Mouse (Mus musculus) liver, postnatal 0 days (tissue): Measurements from ENCODE around the gene Top1. TPM values are rescaled to one million over a fixed set of nuclear protein-coding genes. Genes with fewer than 3 reads are reported as not detected.
A peak's percentile ranks its signal among the peaks of the same experiment; 100 is the strongest.

ENCODE experiments used
- ATAC-seq: fragments of 200-750 bp; cut with Nextera tagmentation; 2 replicates; pipeline ENCODE4 v1.8.0; 2017; ENCODE audit warnings: mild to moderate bottlenecking, moderate library complexity
- DNase-seq: peaks from one replicate; pipeline ENCODE4 v3.0.0-alpha.2; 2016
- H3K27ac ChIP-seq: fragments of 300-500 bp; sonication (generic); 2 replicates; pipeline ENCODE4 v1.5.1; 2014; ENCODE audit warnings: antibody characterized with exemption, moderate library complexity, mild to moderate bottlenecking, low read depth
- H3K27me3 ChIP-seq: fragments of 300-500 bp; sonication (generic); 2 replicates; pipeline ENCODE4 v1.6.1; 2014; ENCODE audit warnings: low read length, control low read depth, mixed read lengths; ENCODE audit not compliant: insufficient read depth
- H3K36me3 ChIP-seq: fragments of 300-500 bp; sonication (generic); replicated peaks from 2 replicates; pipeline ENCODE4 v1.6.1; 2014; ENCODE audit warnings: mild to moderate bottlenecking, control low read depth, low read length, moderate library complexity, mixed read lengths; ENCODE audit not compliant: insufficient read depth
- H3K4me1 ChIP-seq: fragments of 300-500 bp; sonication (generic); 2 replicates; pipeline ENCODE4 v1.6.1; 2014; ENCODE audit warnings: antibody characterized with exemption, mild to moderate bottlenecking, control low read depth; ENCODE audit not compliant: insufficient read depth
- H3K4me2 ChIP-seq: fragments of 300-500 bp; sonication (generic); 2 replicates; pipeline ENCODE4 v1.6.1; 2014; ENCODE audit warnings: low read depth, mild to moderate bottlenecking, low read length, moderate library complexity, mixed read lengths
- H3K4me3 ChIP-seq: fragments of 300-500 bp; sonication (generic); 2 replicates; pipeline ENCODE4 v1.5.1; 2014; ENCODE audit warnings: low read depth, low read length
- H3K9ac ChIP-seq: fragments of 300-500 bp; sonication (generic); replicated peaks from 2 replicates; pipeline ENCODE4 v1.6.1; 2014; ENCODE audit warnings: mild to moderate bottlenecking, moderate library complexity
- H3K9me3 ChIP-seq: fragments of 300-500 bp; sonication (generic); 2 replicates; pipeline ENCODE4 v1.6.1; 2016; ENCODE audit warnings: mild to moderate bottlenecking, control low read depth, low read length, mixed read lengths
- CTCF ChIP-seq: sonication (generic); IDR thresholded peaks from 2 replicates; pipeline ENCODE4 v1.5.1; 2016; ENCODE audit warnings: antibody characterized with exemption, low read depth
- EP300 ChIP-seq: IDR thresholded peaks from 2 replicates; pipeline ENCODE4 v1.6.1; 2016; ENCODE audit warnings: antibody characterized with exemption, low read depth, mild to moderate bottlenecking
- WGBS: fragments of 180-500 bp; shearing (Covaris S2); extraction: QIAGEN DNeasy Blood & Tissue Kit; methylation state at CpG from one replicate; pipeline ENCODE4 v1.1.7; 2014; ENCODE audit not compliant: insufficient replicate concordance; 5-methylcytosine and 5-hydroxymethylcytosine counted together
- polyA plus RNA-seq: library from polyadenylated mRNA; unstranded; fragments of >200 nt; fragmentation: Nextera tagmentation; extraction: Ambion mirVana; gene quantifications from 2 replicates; pipeline ENCODE4 v1.2.1, GENCODE M21; 2015

Top1 gene
- polyA plus RNA-seq, 1 experiment from 2014 or later = 30.5 TPM

DNA sequence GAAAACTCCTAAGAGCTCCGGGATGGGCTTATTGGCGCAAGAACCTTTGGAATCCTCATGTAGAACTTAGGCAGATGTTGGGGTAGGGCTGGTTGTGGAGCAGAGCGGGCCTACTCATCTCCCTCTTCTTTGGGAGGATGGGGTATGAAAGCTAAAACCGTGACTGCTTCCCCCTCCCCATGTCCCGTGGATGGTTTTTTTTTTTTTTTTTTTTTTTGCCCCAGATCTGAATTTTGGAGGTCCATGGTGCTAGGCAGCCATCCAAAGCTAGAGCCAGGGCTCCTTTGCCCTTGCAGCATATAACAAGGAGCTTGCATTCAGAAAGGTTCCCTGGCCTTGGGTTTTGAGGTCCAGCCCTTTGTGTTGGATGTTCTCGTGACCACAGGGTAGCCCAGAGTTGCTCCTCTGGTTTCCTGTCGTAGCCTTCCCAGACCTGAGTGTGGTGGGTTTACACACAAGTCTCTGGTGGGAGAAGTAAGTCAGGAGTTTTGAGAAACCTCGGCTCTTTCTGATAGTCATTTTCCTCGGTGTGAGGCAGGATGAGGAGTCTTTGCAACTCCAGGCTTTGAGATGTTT is 86.8 kb downstream of the Top1 start:
- H3K36me3 ChIP-seq = no peaks in the 10 kb centered on the region

DNA sequence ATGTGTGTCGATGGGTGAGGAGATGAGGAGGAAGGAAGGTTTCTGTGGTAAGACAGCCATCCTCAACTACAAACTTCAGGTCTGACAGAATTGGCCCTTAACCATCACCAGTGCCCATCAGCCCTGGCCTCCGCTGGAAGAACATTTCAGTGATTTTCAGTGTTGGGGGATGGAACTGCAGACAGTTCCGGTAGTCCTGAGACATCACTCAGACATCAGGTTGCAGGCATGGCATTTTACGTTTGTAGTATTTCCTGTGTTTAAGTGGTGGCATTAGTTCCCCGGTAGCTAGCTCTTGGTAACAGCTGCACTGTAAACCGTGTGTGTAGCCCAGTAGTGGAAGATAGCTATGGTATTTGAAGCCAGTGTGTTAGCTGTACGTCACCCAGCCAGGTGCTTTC is 87.4 kb downstream of the Top1 start:
- Histone ChIP-seq H3K4me2 (peak overlapping the region; percentile 96), H3K27me3 (peaks cover 11% of the 10 kb centered on the region; the same call in 1 of the 2 replicates), H3K4me3 (peak overlapping the region; percentile 86; the same call in 1 of the 2 replicates), H3K27ac (no peak overlapping the region), H3K4me1 (peaks cover 48% of the 10 kb centered on the region), H3K9ac (peak overlapping the region; percentile 79; the same call in 1 of the 2 replicates), H3K9me3 (no peaks in the 10 kb centered on the region), H3K36me3 (no peaks in the 10 kb centered on the region)
- ATAC-seq (no peak), DNase-seq (no peak)
- no peak for TF ChIP-seq CTCF
- no peak for TF ChIP-seq EP300
- 33% methylated on average over 7 of the region's 7 CpGs for WGBS

More for the DNA sequence above, 86.8 kb downstream of the Top1 start:
- no peak for DNase-seq
- Histone ChIP-seq H3K4me3 (peak overlapping the region; percentile 86), H3K27ac (peak overlapping the region; percentile 83), H3K4me1 (peaks cover 48% of the 10 kb centered on the region), H3K9ac (peak overlapping the region; percentile 79), H3K27me3 (peaks cover 11% of the 10 kb centered on the region; the same call in 1 of the 2 replicates), H3K4me2 (peak overlapping the region; percentile 96), H3K9me3 (no peaks in the 10 kb centered on the region)
- no peak for ATAC-seq
- TF ChIP-seq EP300 (no peak), CTCF (no peak)
- WGBS = 20% methylated on average over 8 of the region's 9 CpGs

DNA sequence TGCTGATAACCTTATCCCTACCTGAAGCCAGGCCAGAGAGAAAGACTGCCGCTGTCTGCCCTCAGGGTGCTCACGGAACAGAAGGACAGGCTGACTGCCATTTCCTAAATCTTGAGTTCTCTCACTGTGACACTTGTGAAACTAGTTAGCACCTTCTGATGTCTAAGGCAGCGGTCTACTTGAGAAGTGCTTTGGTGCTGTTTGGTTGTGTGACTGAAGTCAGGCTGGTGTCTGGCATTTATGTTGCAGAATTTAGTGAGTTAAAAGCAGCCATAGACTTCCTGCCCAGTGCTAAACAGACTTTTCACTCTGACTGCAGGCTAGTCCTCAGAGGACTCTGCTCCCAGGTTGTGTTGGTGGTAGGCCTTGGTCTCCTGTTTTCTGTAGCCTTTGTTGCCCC is 88.6 kb downstream of the Top1 start:
- Histone ChIP-seq H3K4me3 (no peak overlapping the region), H3K9me3 (no peaks in the 10 kb centered on the region), H3K9ac (no peak overlapping the region; the same call in 1 of the 2 replicates), H3K27ac (no peak overlapping the region), H3K4me1 (peaks cover 55% of the 10 kb centered on the region), H3K36me3 (no peaks in the 10 kb centered on the region), H3K4me2 (no peak overlapping the region), H3K27me3 (peaks cover 11% of the 10 kb centered on the region; the same call in 1 of the 2 replicates)
- ATAC-seq (no peak), DNase-seq (no peak)
- TF ChIP-seq EP300 = no peak
- TF ChIP-seq CTCF = no peak
- 77% methylated on average over 3 of the region's 3 CpGs for WGBS

DNA sequence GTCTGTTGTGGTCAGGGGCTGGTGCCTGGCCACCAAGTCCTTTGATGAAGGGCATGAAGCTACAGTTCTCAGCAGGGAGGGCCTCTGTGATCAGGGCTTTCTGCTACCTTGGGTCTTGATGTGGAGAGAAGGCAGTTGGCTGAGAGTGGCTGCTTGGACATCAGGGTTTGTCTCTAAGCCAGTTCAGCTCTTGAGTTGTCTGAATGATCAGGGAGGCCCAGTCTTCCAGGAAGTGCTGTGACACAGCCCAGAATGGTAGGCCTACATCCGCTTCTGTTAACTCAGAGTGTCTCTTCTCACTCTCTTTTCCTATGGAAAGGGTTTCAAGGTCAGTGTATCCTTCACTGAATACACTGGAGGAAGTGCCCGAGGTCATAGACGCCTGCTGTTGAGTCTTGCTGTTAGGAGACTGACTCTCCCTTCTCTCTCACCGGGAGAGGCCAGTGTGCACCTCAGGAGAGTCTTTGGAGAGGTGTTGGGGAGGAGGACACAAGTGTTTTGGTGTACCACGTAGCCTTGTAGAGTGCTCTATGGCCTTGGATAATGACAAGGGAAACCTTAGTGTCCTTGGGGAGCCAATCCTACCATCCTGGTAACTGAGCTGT is 90.1 kb downstream of the Top1 start:
- ATAC-seq = no peak
- H3K27me3 ChIP-seq = peaks cover 9% of the 10 kb centered on the region; the same call in 1 of the 2 replicates
- H3K4me3 ChIP-seq = no peak overlapping the region
- TF ChIP-seq EP300 (no peak), CTCF (no peak)
- no peak overlapping the region for H3K9ac ChIP-seq
- WGBS = 71% methylated on average over 5 of the region's 5 CpGs
- H3K4me1 ChIP-seq = peaks cover 52% of the 10 kb centered on the region
- H3K9me3 ChIP-seq = no peaks in the 10 kb centered on the region
- H3K36me3 ChIP-seq = no peaks in the 10 kb centered on the region
- H3K27ac ChIP-seq = no peak overlapping the region
- H3K4me2 ChIP-seq = no peak overlapping the region
- DNase-seq = no peak

DNA sequence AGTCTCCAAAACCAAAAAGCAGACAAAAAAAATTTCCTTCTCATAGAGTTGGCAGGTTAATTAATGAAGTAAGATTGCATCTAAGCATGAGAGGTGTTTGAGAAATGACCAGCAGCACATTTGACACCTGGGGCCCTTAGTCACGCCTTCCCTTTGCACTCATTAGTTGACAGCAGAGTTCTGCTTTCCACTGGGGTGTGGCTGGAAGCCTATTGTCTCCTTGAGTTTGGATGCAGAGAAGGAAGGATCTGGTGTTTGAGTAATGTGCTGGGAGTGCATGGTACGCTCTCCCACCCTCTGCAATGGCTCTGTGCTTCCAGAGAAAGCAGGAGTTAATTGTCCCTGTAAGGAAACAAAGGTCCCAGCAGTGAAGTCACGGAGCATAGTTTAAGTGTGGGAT is 90.8 kb downstream of the Top1 start:
- peaks cover 56% of the 10 kb centered on the region for H3K4me1 ChIP-seq
- no peak overlapping the region for H3K4me3 ChIP-seq
- no peak for DNase-seq
- ATAC-seq = no peak
- no peaks in the 10 kb centered on the region for H3K9me3 ChIP-seq
- 81% methylated on average over 3 of the region's 3 CpGs for WGBS
- H3K27me3 ChIP-seq = peaks cover 9% of the 10 kb centered on the region; the same call in 1 of the 2 replicates
- TF ChIP-seq EP300 (no peak), CTCF (no peak)
- no peaks in the 10 kb centered on the region for H3K36me3 ChIP-seq
- no peak overlapping the region for H3K4me2 ChIP-seq
- H3K9ac ChIP-seq = no peak overlapping the region
- H3K27ac ChIP-seq = no peak overlapping the region

DNA sequence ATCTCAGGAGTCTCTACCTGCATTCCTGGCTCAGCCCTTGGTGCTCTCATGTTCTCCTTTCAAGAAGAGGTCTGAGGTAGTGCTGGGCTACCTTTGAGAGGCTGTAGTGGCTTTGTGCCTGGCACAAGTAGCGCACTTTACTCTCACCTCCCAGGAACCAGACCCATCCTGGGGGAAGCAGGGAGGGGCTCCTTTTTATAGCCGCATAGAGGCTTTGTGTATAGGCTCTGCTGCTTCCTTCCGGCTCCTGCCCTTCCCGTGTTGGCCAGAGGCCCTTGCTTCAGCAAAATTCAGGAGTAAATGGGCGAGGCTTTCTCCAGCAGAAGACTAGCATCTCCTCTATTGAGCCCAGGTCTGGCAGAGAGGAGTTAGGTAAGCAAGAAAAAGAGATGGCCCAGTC is 92.7 kb downstream of the Top1 start:
- no peak for DNase-seq
- Histone ChIP-seq H3K27me3 (no peaks in the 10 kb centered on the region), H3K4me1 (peaks cover 57% of the 10 kb centered on the region), H3K9me3 (no peaks in the 10 kb centered on the region), H3K9ac (no peak overlapping the region), H3K27ac (no peak overlapping the region), H3K4me3 (no peak overlapping the region), H3K36me3 (no peaks in the 10 kb centered on the region), H3K4me2 (no peak overlapping the region)
- 60% methylated on average over 5 of the region's 5 CpGs for WGBS
- ATAC-seq = no peak
- TF ChIP-seq EP300 = no peak
- no peak for TF ChIP-seq CTCF
